Mouse (Mus musculus) neural tube, embryonic 15.5 days (tissue): ENCODE data around the gene Gng8. TPM values are rescaled to one million over a fixed set of nuclear protein-coding genes. Genes with fewer than 3 reads are reported as not detected.
A peak's percentile ranks its signal among the peaks of the same experiment; 100 is the strongest.

Source experiments
- ATAC-seq: fragments of 200-750 bp; cut with Nextera tagmentation; 2 replicates; pipeline ENCODE4 v1.8.0; 2017; ENCODE audit warnings: mild to moderate bottlenecking, moderate TSS enrichment, moderate library complexity; ENCODE audit not compliant: low FRiP score
- H3K27ac ChIP-seq: fragments of 300-500 bp; sonication (generic); replicated peaks from 2 replicates; pipeline ENCODE4 v1.5.1; 2015; ENCODE audit warnings: mild to moderate bottlenecking, inconsistent platforms
- H3K27me3 ChIP-seq: fragments of 300-500 bp; sonication (generic); replicated peaks from 2 replicates; pipeline ENCODE4 v1.6.1; 2015; ENCODE audit warnings: inconsistent platforms
- H3K36me3 ChIP-seq: fragments of 300-500 bp; sonication (generic); 2 replicates; pipeline ENCODE4 v1.6.1; 2015; ENCODE audit warnings: inconsistent platforms
- H3K4me1 ChIP-seq: fragments of 300-500 bp; sonication (generic); 2 replicates; pipeline ENCODE4 v1.6.1; 2015; ENCODE audit warnings: inconsistent platforms
- H3K4me2 ChIP-seq: fragments of 300-500 bp; sonication (generic); 2 replicates; pipeline ENCODE4 v1.6.1; 2015; ENCODE audit warnings: inconsistent platforms, mild to moderate bottlenecking, moderate library complexity
- H3K4me3 ChIP-seq: fragments of 300-500 bp; sonication (generic); replicated peaks from 2 replicates; pipeline ENCODE4 v1.5.1; 2015; ENCODE audit warnings: mild to moderate bottlenecking, inconsistent platforms
- H3K9ac ChIP-seq: fragments of 300-500 bp; sonication (generic); replicated peaks from 2 replicates; pipeline ENCODE4 v1.6.1; 2015; ENCODE audit warnings: mild to moderate bottlenecking, inconsistent platforms
- H3K9me3 ChIP-seq: fragments of 300-500 bp; sonication (generic); replicated peaks from 2 replicates; pipeline ENCODE4 v1.6.1; 2016; ENCODE audit warnings: inconsistent platforms
- WGBS: fragments of 180-500 bp; shearing (Covaris S2); methylation state at CpG from one replicate; pipeline ENCODE4 v1.1.7; 2015; ENCODE audit warnings: mixed read lengths; 5-methylcytosine and 5-hydroxymethylcytosine counted together
- polyA plus RNA-seq: library from polyadenylated mRNA; unstranded; fragments of >200 nt; fragmentation: Nextera tagmentation; extraction: Ambion mirVana; gene quantifications from 2 replicates; pipeline ENCODE4 v1.2.1, GENCODE M21; 2015

Gng8 gene
- polyA plus RNA-seq, 1 experiment from 2014 or later: 4.1 TPM

- no peaks in the 10 kb centered on the region for H3K9me3 ChIP-seq
- no peaks in the 10 kb centered on the region for H3K4me1 ChIP-seq
- H3K4me2 ChIP-seq: no peak overlapping the region
- no peak overlapping the region for H3K27ac ChIP-seq
- H3K4me3 ChIP-seq: no peak overlapping the region
- ATAC-seq: no peak
- no peaks in the 10 kb centered on the region for H3K27me3 ChIP-seq
- no peak overlapping the region for H3K9ac ChIP-seq
- 20% methylated on average over 17 of the region's 17 CpGs for WGBS
- peaks cover 47% of the 10 kb centered on the region for H3K36me3 ChIP-seq
Observed at GRCm38 (mm10) chr7:16858336-16858735, 33.2 kb upstream of the Gng8 start.

GRCm38 (mm10) chr7:16859902-16860651 is 31.5 kb upstream of the Gng8 start:
- Histone ChIP-seq H3K4me1 (no peaks in the 10 kb centered on the region), H3K27me3 (no peaks in the 10 kb centered on the region), H3K4me2 (no peak overlapping the region), H3K36me3 (peaks cover 48% of the 10 kb centered on the region), H3K9ac (no peak overlapping the region), H3K4me3 (no peak overlapping the region), H3K9me3 (no peaks in the 10 kb centered on the region), H3K27ac (no peak overlapping the region)
- 34% methylated on average over 5 of the region's 5 CpGs for WGBS
- ATAC-seq: no peak

- no peak overlapping the region for H3K9ac ChIP-seq
- H3K4me1 ChIP-seq: peaks cover 16% of the 10 kb centered on the region
- ATAC-seq: no peak
- peaks cover 29% of the 10 kb centered on the region for H3K36me3 ChIP-seq
- WGBS: 92% methylated on average over 3 of the region's 3 CpGs
- H3K4me3 ChIP-seq: no peak overlapping the region
- no peaks in the 10 kb centered on the region for H3K27me3 ChIP-seq
- H3K4me2 ChIP-seq: no peak overlapping the region
- no peaks in the 10 kb centered on the region for H3K9me3 ChIP-seq
- H3K27ac ChIP-seq: no peak overlapping the region
Observed at GRCm38 (mm10) chr7:16867488-16867887, 24.1 kb upstream of the Gng8 start.

- Histone ChIP-seq H3K4me2 (peak overlapping the region; percentile 69), H3K9me3 (no peaks in the 10 kb centered on the region), H3K36me3 (peaks cover 17% of the 10 kb centered on the region), H3K4me3 (peak overlapping the region; percentile 44), H3K9ac (peak overlapping the region; percentile 52), H3K4me1 (peaks cover 30% of the 10 kb centered on the region), H3K27ac (peak overlapping the region; percentile 91), H3K27me3 (no peaks in the 10 kb centered on the region)
- ATAC-seq: peak; percentile 99
- WGBS: 14% methylated on average over 16 of the region's 16 CpGs
Observed at GRCm38 (mm10) chr7:16869497-16869896, 22.1 kb upstream of the Gng8 start.

GRCm38 (mm10) chr7:16871600-16871999 is 20.0 kb upstream of the Gng8 start:
- no peak for ATAC-seq
- no peak overlapping the region for H3K4me2 ChIP-seq
- peaks cover 43% of the 10 kb centered on the region for H3K4me1 ChIP-seq
- no peaks in the 10 kb centered on the region for H3K27me3 ChIP-seq
- no peak overlapping the region for H3K4me3 ChIP-seq
- H3K36me3 ChIP-seq: peaks cover 7% of the 10 kb centered on the region; the same call in 1 of the 2 replicates
- no peaks in the 10 kb centered on the region for H3K9me3 ChIP-seq
- no peak overlapping the region for H3K27ac ChIP-seq
- no peak overlapping the region for H3K9ac ChIP-seq
- 83% methylated on average over 10 of the region's 10 CpGs for WGBS

GRCm38 (mm10) chr7:16872478-16872877 is 19.1 kb upstream of the Gng8 start:
- Histone ChIP-seq H3K36me3 (peaks cover 5% of the 10 kb centered on the region; the same call in 1 of the 2 replicates), H3K4me3 (no peak overlapping the region), H3K27me3 (no peaks in the 10 kb centered on the region), H3K9ac (no peak overlapping the region), H3K4me2 (no peak overlapping the region), H3K4me1 (peaks cover 51% of the 10 kb centered on the region), H3K9me3 (no peaks in the 10 kb centered on the region), H3K27ac (no peak overlapping the region)
- 97% methylated on average over 9 of the region's 9 CpGs for WGBS
- ATAC-seq: no peak

- WGBS: 92% methylated on average over 4 of the region's 4 CpGs
- Histone ChIP-seq H3K36me3 (peaks cover 4% of the 10 kb centered on the region; the same call in 1 of the 2 replicates), H3K4me3 (no peak overlapping the region), H3K4me2 (no peak overlapping the region), H3K27ac (no peak overlapping the region), H3K9ac (no peak overlapping the region), H3K27me3 (no peaks in the 10 kb centered on the region), H3K9me3 (no peaks in the 10 kb centered on the region), H3K4me1 (peaks cover 51% of the 10 kb centered on the region)
- ATAC-seq: no peak
Observed at GRCm38 (mm10) chr7:16873392-16873791, 18.2 kb upstream of the Gng8 start.

- no peaks in the 10 kb centered on the region for H3K9me3 ChIP-seq
- H3K9ac ChIP-seq: no peak overlapping the region; the same call in 1 of the 2 replicates
- H3K27ac ChIP-seq: peak overlapping the region; percentile 79
- peaks cover 6% of the 10 kb centered on the region; the same call in 1 of the 2 replicates for H3K36me3 ChIP-seq
- H3K4me2 ChIP-seq: peak overlapping the region; percentile 76
- 5% methylated on average over 17 of the region's 17 CpGs for WGBS
- peak overlapping the region; percentile 81 for H3K4me3 ChIP-seq
- no peaks in the 10 kb centered on the region for H3K27me3 ChIP-seq
- peaks cover 49% of the 10 kb centered on the region for H3K4me1 ChIP-seq
- no peak for ATAC-seq
Observed at GRCm38 (mm10) chr7:16874190-16874589, 17.4 kb upstream of the Gng8 start.

GRCm38 (mm10) chr7:16874756-16875309 is 16.8 kb upstream of the Gng8 start:
- Histone ChIP-seq H3K27me3 (no peaks in the 10 kb centered on the region), H3K9me3 (no peaks in the 10 kb centered on the region), H3K36me3 (peaks cover 8% of the 10 kb centered on the region; the same call in 1 of the 2 replicates), H3K27ac (peak overlapping the region; percentile 87), H3K4me3 (peak overlapping the region; percentile 81), H3K9ac (peak overlapping the region; percentile 88), H3K4me2 (peak overlapping the region; percentile 76), H3K4me1 (peaks cover 44% of the 10 kb centered on the region)
- WGBS: 1% methylated on average over 33 of the region's 33 CpGs
- ATAC-seq: peak; percentile 95

GRCm38 (mm10) chr7:16875310-16875325 is 16.5 kb upstream of the Gng8 start, which contains the start of gene Dact3:
Gene Dact3, plus strand, starts transcription at chr7:16875317.
- Histone ChIP-seq H3K9me3 (no peaks in the 10 kb centered on the region), H3K4me2 (peak within 1 kb of the TSS; percentile 76), H3K36me3 (peaks cover 8% of the 10 kb centered on the region; the same call in 1 of the 2 replicates), H3K4me3 (peak within 1 kb of the TSS; percentile 81), H3K27me3 (no peaks in the 10 kb centered on the region), H3K27ac (peak within 1 kb of the TSS; percentile 87), H3K9ac (peak within 1 kb of the TSS; percentile 88), H3K4me1 (peaks cover 44% of the 10 kb centered on the region)
- 0% methylated on average over 1 of the region's 1 CpGs for WGBS
- ATAC-seq: no peak

GRCm38 (mm10) chr7:16875326-16875725 is 16.3 kb upstream of the Gng8 start:
- Histone ChIP-seq H3K4me1 (peaks cover 44% of the 10 kb centered on the region), H3K9ac (peak overlapping the region; percentile 88), H3K4me3 (peak overlapping the region; percentile 81), H3K27me3 (no peaks in the 10 kb centered on the region), H3K9me3 (no peaks in the 10 kb centered on the region), H3K27ac (peak overlapping the region; percentile 87), H3K4me2 (peak overlapping the region; percentile 76), H3K36me3 (peaks cover 8% of the 10 kb centered on the region; the same call in 1 of the 2 replicates)
- under 1% methylated on average over 36 of the region's 42 CpGs for WGBS
- ATAC-seq: peak; percentile 51

GRCm38 (mm10) chr7:16876006-16876405 is 15.6 kb upstream of the Gng8 start:
- H3K4me2 ChIP-seq: peak overlapping the region; percentile 76
- no peak for ATAC-seq
- peaks cover 46% of the 10 kb centered on the region for H3K4me1 ChIP-seq
- no peaks in the 10 kb centered on the region for H3K27me3 ChIP-seq
- 8% methylated on average over 11 of the region's 11 CpGs for WGBS
- peak overlapping the region; percentile 88 for H3K9ac ChIP-seq
- H3K9me3 ChIP-seq: no peaks in the 10 kb centered on the region
- peaks cover 8% of the 10 kb centered on the region; the same call in 1 of the 2 replicates for H3K36me3 ChIP-seq
- peak overlapping the region; percentile 81 for H3K4me3 ChIP-seq
- peak overlapping the region; percentile 87 for H3K27ac ChIP-seq
